Mouse (Mus musculus) thymus, adult 2 months (tissue): Measurements from ENCODE around the gene Chek2. TPM values are rescaled to one million over a fixed set of nuclear protein-coding genes. Genes with fewer than 3 reads are reported as not detected.
"Not testable (repeated sequence)": the region's sequence is repeated elsewhere in the genome, so short reads cannot be mapped to it uniquely, and the experiment has no call there.

ENCODE experiments used
- DNase-seq: peaks from one replicate; pipeline ENCODE4 v3.0.0; 2021
- H3K27ac ChIP-seq: fragments of 200-500 bp; 2 replicates; pipeline ENCODE4 v1.5.1; 2012; ENCODE audit warnings: low read length, control low read depth; ENCODE audit not compliant: control insufficient read depth, insufficient read depth
- H3K27me3 ChIP-seq: fragments of 200-500 bp; 2 replicates; pipeline ENCODE4 v1.6.1; 2012; ENCODE audit warnings: mild to moderate bottlenecking, low read length, moderate library complexity, mixed read lengths; ENCODE audit not compliant: control insufficient read depth, insufficient read depth
- H3K36me3 ChIP-seq: fragments of 200-500 bp; 2 replicates; pipeline ENCODE4 v1.6.1; 2012; ENCODE audit warnings: mild to moderate bottlenecking, low read length, moderate library complexity; ENCODE audit not compliant: control insufficient read depth, insufficient read depth
- H3K4me1 ChIP-seq: fragments of 200-500 bp; replicated peaks from 2 replicates; pipeline ENCODE4 v1.6.1; 2012; ENCODE audit warnings: low read length; ENCODE audit not compliant: control insufficient read depth, insufficient read depth
- H3K4me3 ChIP-seq: fragments of 200-500 bp; 2 replicates; pipeline ENCODE4 v1.5.1; 2012; ENCODE audit warnings: mild to moderate bottlenecking, low read length, control low read depth, moderate library complexity; ENCODE audit not compliant: control insufficient read depth, insufficient read depth
- CTCF ChIP-seq: fragments of 200-500 bp; IDR thresholded peaks from 2 replicates; pipeline ENCODE4 v1.5.1; 2012; ENCODE audit warnings: mild to moderate bottlenecking, control low read depth, low read length, moderate library complexity, borderline replicate concordance; ENCODE audit not compliant: control insufficient read depth, poor library complexity, insufficient read depth; ENCODE audit errors: extremely low read depth
- POLR2A ChIP-seq: fragments of 200-500 bp; IDR thresholded peaks from 2 replicates; pipeline ENCODE4 v1.6.1; 2012; ENCODE audit warnings: mild to moderate bottlenecking, low read length, control low read depth, moderate library complexity; ENCODE audit not compliant: control insufficient read depth, poor library complexity, insufficient read depth; ENCODE audit errors: extremely low read depth
- WGBS: fragments of 180-500 bp; shearing (Covaris S2); methylation state at CpG from one replicate; pipeline ENCODE4 v1.1.7; 2018; 5-methylcytosine and 5-hydroxymethylcytosine counted together
- polyA plus RNA-seq: library from polyadenylated mRNA; depleted of rRNA; stranded (reverse); fragments of >200 nt; gene quantifications from 2 replicates; pipeline ENCODE4 v1.2.3, GENCODE M21; 2012

The Chek2 gene
- polyA plus RNA-seq, 1 experiment, result 16.1 TPM

DNA sequence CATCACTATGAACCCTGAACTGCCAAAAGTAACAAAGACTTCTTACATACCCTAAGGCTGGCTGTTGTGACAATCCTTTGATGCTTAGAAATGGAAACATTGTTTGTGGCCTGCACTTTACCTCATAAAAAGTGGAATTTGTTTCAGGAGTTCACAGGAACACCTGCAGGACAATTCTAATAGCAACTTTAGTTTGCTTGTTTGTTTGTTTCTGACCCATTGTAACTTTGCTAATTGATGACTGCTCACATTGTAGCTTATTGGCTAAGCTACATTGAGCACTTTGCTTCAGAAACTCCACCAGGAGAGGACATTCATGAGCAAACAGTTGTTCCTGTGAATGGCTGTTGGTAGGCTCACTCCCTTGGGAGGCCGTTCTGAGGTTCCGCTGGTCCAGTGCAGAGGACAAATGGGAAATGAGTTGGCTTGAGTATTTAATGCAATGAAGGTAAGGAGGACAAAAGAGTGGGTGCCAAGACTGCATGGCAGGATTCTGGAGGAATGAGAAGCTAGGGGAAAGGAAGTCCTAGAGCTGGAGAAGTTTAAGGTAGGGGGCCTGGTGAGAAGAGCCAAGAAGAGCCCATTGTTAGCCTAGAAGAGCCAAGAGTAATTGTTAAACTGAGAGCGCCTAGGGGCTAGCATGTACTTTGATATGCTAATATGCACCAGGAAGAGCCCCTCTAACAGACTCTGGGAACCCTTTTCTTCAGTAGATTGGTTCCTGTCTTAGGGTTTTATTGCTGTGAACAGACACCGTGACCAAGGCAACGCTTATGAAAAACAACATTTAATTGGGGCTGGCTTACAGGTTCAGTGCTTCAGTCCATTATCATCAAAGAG lies 38.1 kb downstream of the Chek2 start:
- DNase-seq, result no peak
- TF ChIP-seq POLR2A (no peak), CTCF (no peak)
- Histone ChIP-seq H3K4me3 (no peak overlapping the region), H3K36me3 (no peaks in the 10 kb centered on the region), H3K27me3 (no peaks in the 10 kb centered on the region), H3K27ac (no peak overlapping the region), H3K4me1 (peaks cover 3% of the 10 kb centered on the region)
- WGBS, result 99% methylated on average over 5 of the region's 5 CpGs

DNA sequence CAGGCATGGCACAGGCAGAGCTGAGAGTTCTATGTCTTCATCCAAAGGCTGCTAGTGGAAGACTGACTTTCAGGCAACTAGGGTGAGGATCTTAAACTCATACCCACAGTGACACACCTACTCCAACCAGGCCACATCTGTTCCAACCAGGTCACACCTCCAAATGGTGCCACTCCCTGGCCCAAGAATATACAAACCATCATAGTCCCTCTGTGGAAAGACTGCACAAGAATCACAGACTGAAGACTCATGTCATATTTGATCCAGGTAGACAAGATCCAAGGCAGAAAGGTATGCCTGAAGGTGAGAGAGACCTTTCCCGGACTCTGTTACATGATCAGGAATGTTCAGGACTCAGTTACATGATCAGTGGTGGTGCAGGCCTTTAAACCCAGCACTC lies 38.7 kb downstream of the Chek2 start:
- not testable (repeated sequence) for H3K27ac ChIP-seq, H3K36me3 ChIP-seq, H3K4me1 ChIP-seq, H3K27me3 ChIP-seq, DNase-seq, H3K4me3 ChIP-seq
- WGBS, result 100% methylated on average over 1 of the region's 1 CpGs

DNA sequence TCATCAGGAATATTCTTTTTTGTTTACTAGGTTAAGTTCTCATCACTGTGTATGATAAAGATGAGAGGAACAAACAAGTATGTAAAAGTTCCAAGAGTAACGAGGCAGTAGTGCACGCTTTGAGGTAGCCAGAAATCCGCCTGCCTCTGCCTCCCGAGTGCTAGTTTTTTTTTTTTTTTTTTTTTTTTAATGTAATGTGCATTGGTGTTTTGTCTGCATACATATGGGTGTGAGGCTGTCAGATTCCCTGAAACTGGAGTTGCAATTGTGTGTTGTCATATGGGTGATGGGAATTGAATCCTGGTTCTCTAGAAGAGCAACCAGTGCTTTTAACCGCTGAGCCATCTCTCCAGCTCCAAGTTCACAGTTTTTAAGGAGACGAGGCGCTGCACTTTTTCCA lies 39.3 kb downstream of the Chek2 start:
- TF ChIP-seq POLR2A (no peak), CTCF (no peak)
- no peaks in the 10 kb centered on the region for H3K36me3 ChIP-seq
- no peaks in the 10 kb centered on the region for H3K27me3 ChIP-seq
- peaks cover 3% of the 10 kb centered on the region for H3K4me1 ChIP-seq
- 81% methylated on average over 7 of the region's 7 CpGs for WGBS
- H3K4me3 ChIP-seq, result peak overlapping the region; percentile 72
- no peak for DNase-seq
- no peak overlapping the region for H3K27ac ChIP-seq

DNA sequence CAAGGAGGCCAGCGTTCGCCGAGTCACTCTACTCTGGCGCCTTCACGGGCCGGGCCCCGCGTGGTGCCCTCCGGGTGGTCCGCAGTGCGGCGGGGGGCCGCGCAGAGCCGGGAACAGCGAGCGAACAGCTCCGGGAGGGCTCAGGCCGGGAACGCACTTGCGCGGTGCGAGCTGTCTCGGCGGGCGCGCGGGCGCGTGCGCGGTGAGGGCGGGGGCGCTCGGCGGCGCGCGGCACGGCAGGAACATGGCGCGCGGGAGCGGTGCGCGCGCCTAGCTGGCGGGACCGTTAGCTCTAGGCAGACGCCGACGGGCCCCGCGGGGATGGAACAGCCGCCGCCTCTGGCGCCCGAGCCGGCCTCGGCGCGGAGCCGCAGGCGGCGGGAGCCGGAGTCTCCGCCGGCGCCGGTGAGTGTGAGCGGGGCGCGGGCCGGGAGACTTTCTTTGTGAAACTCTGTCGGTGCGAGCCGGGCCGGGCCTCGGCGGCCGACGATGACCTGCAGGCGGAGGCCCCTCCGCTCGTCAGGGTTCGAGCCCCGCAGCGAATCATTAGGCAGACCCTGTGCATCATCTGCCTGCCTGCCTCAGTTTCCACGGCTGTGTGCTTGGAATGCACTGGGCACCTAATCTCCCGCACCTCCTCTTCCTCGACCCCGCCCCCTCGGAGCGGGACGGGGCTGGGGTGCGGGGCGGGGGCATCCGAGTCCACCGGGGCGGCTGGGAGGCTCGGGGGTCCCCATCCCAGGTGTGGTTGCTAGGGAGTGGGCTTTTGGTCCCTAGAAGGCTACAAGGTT lies 40.0 kb downstream of the Chek2 start, which contains the start of gene Ttc28:
TSS of gene Ttc28 (plus strand) at position 220 of the 791 bp plus-strand sequence.
- H3K27ac ChIP-seq, result no peak within 1 kb of the TSS
- H3K27me3 ChIP-seq, result no peaks in the 10 kb centered on the region
- no peaks in the 10 kb centered on the region for H3K36me3 ChIP-seq
- 1% methylated on average over 101 of the region's 101 CpGs for WGBS
- DNase-seq, result peak; percentile 89
- H3K4me3 ChIP-seq, result peak within 1 kb of the TSS; percentile 72
- H3K4me1 ChIP-seq, result peaks cover 3% of the 10 kb centered on the region
- TF ChIP-seq POLR2A (0 out of 2 replicates have a peak, but pooled peaks have one; percentile 14), CTCF (peak; percentile 15; the same call in 1 of the 2 replicates)

DNA sequence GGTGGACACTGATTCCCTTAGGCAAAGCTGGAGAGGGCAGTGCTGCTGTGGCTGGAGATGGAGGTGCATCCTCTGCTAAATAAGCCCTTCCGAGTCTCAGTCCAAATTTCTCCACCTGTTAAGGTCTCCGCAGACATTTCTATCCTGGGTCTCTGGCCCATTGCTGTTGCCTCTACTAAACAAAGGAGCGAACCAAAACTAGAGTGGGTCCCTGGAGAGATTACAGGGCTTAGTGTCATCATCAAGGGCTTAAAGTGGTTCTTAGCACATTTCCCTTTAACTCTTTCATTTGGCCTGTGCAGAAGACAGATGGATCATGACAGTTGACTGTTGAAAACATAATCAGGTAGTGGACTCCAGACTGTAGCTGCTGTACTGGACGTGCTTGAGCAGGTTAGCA lies 48.8 kb downstream of the Chek2 start:
- Histone ChIP-seq H3K27me3 (no peaks in the 10 kb centered on the region), H3K27ac (no peak overlapping the region), H3K36me3 (no peaks in the 10 kb centered on the region), H3K4me1 (no peaks in the 10 kb centered on the region), H3K4me3 (no peak overlapping the region)
- no peak for DNase-seq
- 99% methylated on average over 4 of the region's 4 CpGs for WGBS
- TF ChIP-seq POLR2A (no peak), CTCF (no peak)

DNA sequence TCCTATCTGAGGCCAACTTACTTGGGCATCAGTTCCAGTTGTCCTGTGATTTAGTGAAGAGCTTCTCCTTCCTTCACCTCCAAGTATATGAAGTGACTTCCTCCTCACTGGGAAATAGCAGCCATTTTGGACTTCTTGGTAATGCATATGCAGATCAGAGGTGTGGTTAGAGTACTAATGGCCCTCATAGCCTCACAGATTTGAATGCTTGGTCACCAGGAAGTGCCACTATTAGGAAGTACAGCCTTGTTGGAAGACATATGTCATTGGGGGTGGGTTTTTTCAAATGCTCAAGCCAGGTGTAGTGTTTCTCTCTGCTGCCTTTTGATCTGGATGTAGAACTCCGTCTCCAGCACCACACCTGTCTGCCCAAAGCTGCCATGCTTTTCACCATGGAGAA lies 50.2 kb downstream of the Chek2 start:
- H3K36me3 ChIP-seq, result no peaks in the 10 kb centered on the region
- no peak overlapping the region for H3K27ac ChIP-seq
- no peak overlapping the region for H3K4me3 ChIP-seq
- 91% methylated on average over 1 of the region's 1 CpGs for WGBS
- TF ChIP-seq CTCF, result no peak
- TF ChIP-seq POLR2A, result no peak
- no peak for DNase-seq
- no peaks in the 10 kb centered on the region for H3K27me3 ChIP-seq
- H3K4me1 ChIP-seq, result no peaks in the 10 kb centered on the region

DNA sequence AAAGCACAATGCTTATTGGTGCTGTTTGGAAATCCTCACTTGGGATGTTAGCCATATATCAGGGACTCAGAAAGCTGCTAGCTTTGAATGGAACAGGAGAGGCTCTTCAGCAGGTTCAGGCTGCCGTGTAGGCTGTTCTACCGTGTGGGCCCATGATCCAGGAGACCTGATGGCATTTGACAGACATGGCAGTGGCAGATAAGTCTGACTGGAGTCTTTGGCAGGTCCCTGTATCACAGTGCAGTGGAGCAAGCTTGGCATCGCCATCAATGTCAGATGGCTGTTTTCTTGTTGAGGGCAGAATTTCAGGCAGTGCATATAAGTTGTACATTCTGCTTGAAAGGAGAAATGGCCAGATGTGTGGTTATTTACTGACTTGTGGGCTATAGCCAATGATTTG lies 50.8 kb downstream of the Chek2 start:
- H3K4me1 ChIP-seq, result no peaks in the 10 kb centered on the region
- H3K27ac ChIP-seq, result no peak overlapping the region
- TF ChIP-seq POLR2A (no peak), CTCF (no peak)
- H3K36me3 ChIP-seq, result no peaks in the 10 kb centered on the region
- over 99% methylated on average over 3 of the region's 3 CpGs for WGBS
- DNase-seq, result no peak
- no peaks in the 10 kb centered on the region for H3K27me3 ChIP-seq
- no peak overlapping the region for H3K4me3 ChIP-seq
